Mouse (Mus musculus) myocyte (in vitro differentiated cells): ENCODE measurements around the gene Tsr1. TPM values are rescaled to one million over a fixed set of nuclear protein-coding genes. Genes with fewer than 3 reads are reported as not detected.

Experiments used
- H3K27me3 ChIP-seq: one replicate; pipeline ENCODE4 v1.6.1; 2011; ENCODE audit not compliant: control insufficient read depth, insufficient read depth, insufficient read length
- H3K36me3 ChIP-seq: one replicate; pipeline ENCODE4 v1.6.1; 2011; ENCODE audit not compliant: control insufficient read depth, insufficient read depth
- H3K4me2 ChIP-seq: one replicate; pipeline ENCODE4 v1.6.1; 2011; ENCODE audit warnings: low read depth, control low read depth
- H3K4me3 ChIP-seq: one replicate; pipeline ENCODE4 v1.5.1; 2011; ENCODE audit warnings: mild to moderate bottlenecking, control low read depth, moderate library complexity
- H3K79me2 ChIP-seq: one replicate; pipeline ENCODE4 v1.6.1; 2011; ENCODE audit not compliant: control insufficient read depth, insufficient read depth
- H3ac ChIP-seq: one replicate; pipeline ENCODE4 v1.6.1; 2011; ENCODE audit not compliant: control insufficient read depth, insufficient read length
- CEBPB ChIP-seq: IDR thresholded peaks from 2 replicates; pipeline ENCODE4 v1.6.1; 2011; ENCODE audit warnings: mild to moderate bottlenecking, moderate library complexity; ENCODE audit not compliant: poor library complexity, insufficient read depth, severe bottlenecking
- E2F4 ChIP-seq: IDR thresholded peaks from one replicate; pipeline ENCODE4 v1.6.1; 2011; ENCODE audit warnings: mild to moderate bottlenecking, control low read depth, moderate library complexity; ENCODE audit not compliant: insufficient read depth
- MAX ChIP-seq: IDR thresholded peaks from one replicate; pipeline ENCODE4 v1.6.1; 2011; ENCODE audit warnings: low read depth, mild to moderate bottlenecking, control low read depth
- MYOD1 ChIP-seq, 3 experiments: IDR thresholded peaks; one replicate each; pipeline ENCODE4 v1.6.1; 2011; ENCODE audit warnings: control low read depth in 2 of 3, low read depth in 2 of 3, mild to moderate bottlenecking in 2 of 3, moderate library complexity in 1 of 3; ENCODE audit not compliant: insufficient read length in 2 of 3, control insufficient read depth in 1 of 3
- MYOG ChIP-seq, 3 experiments: IDR thresholded peaks; one replicate each; pipeline ENCODE4 v1.6.1; 2011; ENCODE audit warnings: control low read depth in 2 of 3, low read depth in 2 of 3, mild to moderate bottlenecking in 2 of 3; ENCODE audit not compliant: insufficient read length in 2 of 3, control insufficient read depth in 1 of 3, insufficient read depth in 1 of 3
- POLR2A ChIP-seq: IDR thresholded peaks from one replicate; pipeline ENCODE4 v1.6.1; 2011; ENCODE audit warnings: low read depth, mild to moderate bottlenecking, control low read depth, moderate library complexity; ENCODE audit not compliant: insufficient read length
- POLR2AphosphoS2 ChIP-seq: IDR thresholded peaks from one replicate; pipeline ENCODE4 v1.6.1; 2011; ENCODE audit warnings: low read depth, control low read depth; ENCODE audit not compliant: insufficient read length
- REST ChIP-seq: IDR thresholded peaks from one replicate; pipeline ENCODE4 v1.6.1; 2011; ENCODE audit warnings: mild to moderate bottlenecking, control low read depth, moderate library complexity; ENCODE audit not compliant: insufficient read depth, insufficient read length
- SRF ChIP-seq: IDR thresholded peaks from one replicate; pipeline ENCODE4 v1.6.1; 2011; ENCODE audit warnings: low read depth; ENCODE audit not compliant: control insufficient read depth, insufficient read length
- TCF12 ChIP-seq: IDR thresholded peaks from one replicate; pipeline ENCODE4 v1.6.1; 2011; ENCODE audit warnings: mild to moderate bottlenecking, control low read depth; ENCODE audit not compliant: poor library complexity, insufficient read depth, severe bottlenecking
- TCF3 ChIP-seq: IDR thresholded peaks from one replicate; pipeline ENCODE4 v1.6.1; 2011; ENCODE audit warnings: low read depth, control low read depth; ENCODE audit not compliant: insufficient read length
- USF1 ChIP-seq: IDR thresholded peaks from one replicate; pipeline ENCODE4 v1.6.1; 2011; ENCODE audit warnings: low read depth, mild to moderate bottlenecking, control low read depth, moderate library complexity
- polyA plus RNA-seq: library from polyadenylated mRNA; unstranded; fragments of >200 nt; fragmentation: generic; extraction: Trizol; gene quantifications from one replicate; pipeline ENCODE4 v1.2.1, GENCODE M21; 2012; ENCODE audit warnings: missing spikeins

Gene Tsr1
- 26.7 TPM for polyA plus RNA-seq

DNA sequence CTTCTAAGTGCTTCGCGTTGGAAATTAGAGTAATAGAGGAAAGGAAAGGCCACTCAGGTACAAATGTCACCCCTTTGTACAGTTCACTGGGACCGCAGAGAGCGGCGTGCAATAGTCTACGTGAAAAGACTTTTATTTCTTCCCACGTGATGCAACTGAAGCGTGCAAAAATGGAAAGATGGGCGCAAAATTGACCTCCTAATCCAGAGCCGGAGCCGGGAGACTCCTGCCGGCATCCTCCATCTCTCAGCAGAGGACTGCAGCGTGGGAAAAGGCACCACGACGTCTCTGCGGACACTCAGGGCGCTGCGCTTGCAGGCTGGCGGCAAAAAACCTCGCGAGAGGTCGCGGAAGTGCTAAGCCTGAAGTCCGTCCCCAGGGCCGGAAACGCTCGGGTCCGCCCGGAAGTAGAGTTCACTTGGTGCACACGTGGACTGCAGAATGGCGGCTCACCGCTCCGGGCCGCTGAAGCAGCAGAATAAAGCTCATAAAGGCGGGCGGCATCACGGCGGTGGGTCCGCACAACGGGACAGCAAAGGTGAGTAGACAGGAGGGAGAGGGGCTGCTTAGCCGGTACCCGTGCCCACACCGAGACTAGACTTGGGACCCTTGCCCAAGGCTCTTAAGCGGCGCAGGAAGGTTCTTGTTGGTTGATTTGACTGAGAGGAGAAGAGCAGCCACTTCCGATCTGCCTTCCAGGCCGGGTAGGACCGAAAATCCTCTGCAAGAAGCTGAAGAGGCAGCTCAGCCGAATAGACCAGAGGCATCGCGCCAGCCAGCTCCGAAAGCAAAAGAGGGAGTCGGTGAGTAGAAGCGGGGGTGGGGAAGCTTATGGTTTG, at the start of gene Tsr1:
TSS of gene Tsr1 (plus strand) at position 394 of the 839 bp plus-strand sequence.
- Histone ChIP-seq H3K4me3 (peak within 1 kb of the TSS; percentile 98), H3ac (peak within 1 kb of the TSS; percentile 72), H3K36me3 (peaks cover 31% of the 10 kb centered on the region), H3K4me2 (peak within 1 kb of the TSS; percentile 93), H3K27me3 (no peaks in the 10 kb centered on the region), H3K79me2 (peaks cover 36% of the 10 kb centered on the region)
- TF ChIP-seq CEBPB = no peak
- TF ChIP-seq POLR2AphosphoS2 = peak; percentile 92
- no peak for TF ChIP-seq MYOG (IDR thresholded peaks at IDR 0.05; ENCODE audit: control insufficient read depth in 1 of 3, insufficient read depth in 1 of 3, insufficient read length in 2 of 3, low read depth in 2 of 3)
- no peak for TF ChIP-seq REST
- no peak for TF ChIP-seq TCF3
- TF ChIP-seq MYOD1 (IDR thresholded peaks at IDR 0.05; ENCODE audit: control insufficient read depth in 1 of 3, insufficient read length in 2 of 3, low read depth in 2 of 3) = no peak
- TF ChIP-seq MAX = peak; percentile 86
- peak; percentile 67 for TF ChIP-seq USF1
- peak; percentile 85 for TF ChIP-seq POLR2A
- TF ChIP-seq TCF12 = no peak
- no peak for TF ChIP-seq E2F4
- no peak for TF ChIP-seq SRF

GRCm38 (mm10) chr11:74850998-74851661, 46.7 kb upstream of the Tsr1 start:
- no peak overlapping the region for H3ac ChIP-seq
- H3K36me3 ChIP-seq = no peaks in the 10 kb centered on the region
- no peak overlapping the region for H3K4me2 ChIP-seq
- TF ChIP-seq MYOG (IDR thresholded peaks at IDR 0.05; ENCODE audit: control insufficient read depth in 1 of 3, insufficient read depth in 1 of 3, insufficient read length in 2 of 3, low read depth in 2 of 3) (no peak), CEBPB (no peak), SRF (no peak), MYOD1 (IDR thresholded peaks at IDR 0.05; ENCODE audit: control insufficient read depth in 1 of 3, insufficient read length in 2 of 3, low read depth in 2 of 3) (no peak), E2F4 (no peak), USF1 (no peak), REST (no peak), TCF3 (no peak)
- H3K27me3 ChIP-seq = no peaks in the 10 kb centered on the region
- H3K4me3 ChIP-seq = no peak overlapping the region
- no peaks in the 10 kb centered on the region for H3K79me2 ChIP-seq

DNA sequence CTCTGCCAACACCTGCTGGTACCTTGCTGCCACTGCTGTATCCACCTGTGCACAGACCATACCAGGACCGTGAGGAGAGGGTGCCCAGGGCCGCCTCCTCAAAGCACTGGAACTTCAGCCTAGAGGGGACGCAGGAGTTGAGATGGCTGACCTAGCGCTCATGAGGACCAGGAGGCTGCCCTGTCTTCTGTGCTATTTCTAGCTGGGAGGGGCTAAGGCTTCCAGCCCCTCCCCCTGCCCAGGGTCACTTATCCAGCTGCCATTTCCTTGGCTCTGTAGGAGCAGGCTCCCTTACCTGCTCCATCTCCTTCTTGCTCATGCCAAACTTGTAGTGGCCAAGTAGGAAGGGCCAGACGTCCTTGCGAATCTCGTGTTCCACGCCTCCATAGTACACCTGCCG, 40.1 kb upstream of the Tsr1 start:
- no peak for TF ChIP-seq SRF
- no peak for TF ChIP-seq CEBPB
- no peak for TF ChIP-seq MYOG (IDR thresholded peaks at IDR 0.05; ENCODE audit: control insufficient read depth in 1 of 3, insufficient read depth in 1 of 3, insufficient read length in 2 of 3, low read depth in 2 of 3)
- no peak for TF ChIP-seq E2F4
- no peak for TF ChIP-seq TCF3
- no peak for TF ChIP-seq POLR2AphosphoS2
- no peak for TF ChIP-seq POLR2A
- no peak for TF ChIP-seq TCF12
- no peak for TF ChIP-seq MYOD1 (IDR thresholded peaks at IDR 0.05; ENCODE audit: control insufficient read depth in 1 of 3, insufficient read length in 2 of 3, low read depth in 2 of 3)
- TF ChIP-seq USF1 = no peak
- TF ChIP-seq MAX = no peak
- TF ChIP-seq REST = no peak
- Histone ChIP-seq H3ac (no peak overlapping the region), H3K79me2 (no peaks in the 10 kb centered on the region), H3K36me3 (no peaks in the 10 kb centered on the region), H3K4me2 (no peak overlapping the region), H3K4me3 (no peak overlapping the region), H3K27me3 (no peaks in the 10 kb centered on the region)

- no peak overlapping the region for H3K4me3 ChIP-seq
- TF ChIP-seq POLR2AphosphoS2 (no peak), MYOG (IDR thresholded peaks at IDR 0.05; ENCODE audit: control insufficient read depth in 1 of 3, insufficient read depth in 1 of 3, insufficient read length in 2 of 3, low read depth in 2 of 3) (peak in 1 of 3 experiments; percentile 54), MYOD1 (IDR thresholded peaks at IDR 0.05; ENCODE audit: control insufficient read depth in 1 of 3, insufficient read length in 2 of 3, low read depth in 2 of 3) (peak in 1 of 3 experiments; percentile 51)
- no peaks in the 10 kb centered on the region for H3K27me3 ChIP-seq
- no peak overlapping the region for H3K4me2 ChIP-seq
- H3ac ChIP-seq = no peak overlapping the region
- H3K36me3 ChIP-seq = no peaks in the 10 kb centered on the region
- no peaks in the 10 kb centered on the region for H3K79me2 ChIP-seq
Measured at GRCm38 (mm10) chr11:74862129-74862528, 35.7 kb upstream of the Tsr1 start.
